Mouse (Mus musculus): ENCODE results near the gene Morn1. TPM values are rescaled to one million over a fixed set of nuclear protein-coding genes. Genes with fewer than 3 reads are reported as not detected.

Gene Morn1
- total RNA-seq, 2 experiments from 2014 or later = 1.00 to 1.9 TPM

GRCm38 (mm10) chr4:155117396-155117978 is 31.1 kb downstream of the Morn1 start:
- DNase-seq (ENCODE audit: low spot score) = no peak

- DNase-seq (ENCODE audit: low spot score) = no peak
Observed at GRCm38 (mm10) chr4:155118278-155118677, 31.9 kb downstream of the Morn1 start.

GRCm38 (mm10) chr4:155120038-155120437 is 33.7 kb downstream of the Morn1 start:
- no peak for DNase-seq (ENCODE audit: low spot score)

GRCm38 (mm10) chr4:155120583-155120982 is 34.2 kb downstream of the Morn1 start:
- DNase-seq (ENCODE audit: low spot score) = no peak

- no peak for DNase-seq (ENCODE audit: low spot score)
Observed at GRCm38 (mm10) chr4:155121222-155121621, 34.8 kb downstream of the Morn1 start.

- no peak for DNase-seq (ENCODE audit: low spot score)
Observed at GRCm38 (mm10) chr4:155121915-155122443, 35.6 kb downstream of the Morn1 start.

GRCm38 (mm10) chr4:155122444-155123040 is 36.2 kb downstream of the Morn1 start:
- peak; percentile 60 for DNase-seq (ENCODE audit: low spot score)

- DNase-seq (ENCODE audit: low spot score) = no peak
Observed at GRCm38 (mm10) chr4:155123868-155124534, 37.6 kb downstream of the Morn1 start.

GRCm38 (mm10) chr4:155125310-155125709 is 38.9 kb downstream of the Morn1 start:
- no peak for DNase-seq (ENCODE audit: low spot score)

- no peak for DNase-seq (ENCODE audit: low spot score)
Observed at GRCm38 (mm10) chr4:155126194-155126593, 39.8 kb downstream of the Morn1 start.

GRCm38 (mm10) chr4:155126602-155127372 is 40.4 kb downstream of the Morn1 start:
- no peak for DNase-seq (ENCODE audit: low spot score)

GRCm38 (mm10) chr4:155128411-155128810 is 42.0 kb downstream of the Morn1 start:
- DNase-seq (ENCODE audit: low spot score) = no peak

GRCm38 (mm10) chr4:155129132-155129917 is 42.9 kb downstream of the Morn1 start:
- DNase-seq (ENCODE audit: low spot score) = peak; percentile 64

GRCm38 (mm10) chr4:155129996-155130395 is 43.6 kb downstream of the Morn1 start:
- peak; percentile 94 for DNase-seq (ENCODE audit: low spot score)

GRCm38 (mm10) chr4:155130616-155131015 is 44.2 kb downstream of the Morn1 start:
- DNase-seq (ENCODE audit: low spot score) = no peak

GRCm38 (mm10) chr4:155133188-155133587 is 46.8 kb downstream of the Morn1 start:
- no peak for DNase-seq (ENCODE audit: low spot score)

GRCm38 (mm10) chr4:155133658-155134417 is 47.5 kb downstream of the Morn1 start:
- DNase-seq (ENCODE audit: low spot score) = peak; percentile 55

- DNase-seq (ENCODE audit: low spot score) = no peak
Observed at GRCm38 (mm10) chr4:155134686-155135172, 48.4 kb downstream of the Morn1 start.

- no peak for DNase-seq (ENCODE audit: low spot score)
Observed at GRCm38 (mm10) chr4:155135909-155136585, 49.7 kb downstream of the Morn1 start.

Measured in gastrocnemius, adult 18-20 months (tissue).